Mouse (Mus musculus) heart, adult 2 months (tissue): Measurements from ENCODE around the gene Inpp5k. TPM values are rescaled to one million over a fixed set of nuclear protein-coding genes. Genes with fewer than 3 reads are reported as not detected.

Source experiments
- DNase-seq, 2 experiments: peaks; one replicate each; pipeline ENCODE4 v3.0.0; 2021
- H3K27ac ChIP-seq: fragments of 200-600 bp; 2 replicates; pipeline ENCODE4 v1.8.1; 2022
- H3K27me3 ChIP-seq: fragments of 200-500 bp; 2 replicates; pipeline ENCODE4 v1.6.1; 2012; ENCODE audit warnings: mild to moderate bottlenecking, low read length, inconsistent platforms, mixed read lengths; ENCODE audit not compliant: control insufficient read depth, insufficient read depth
- H3K36me3 ChIP-seq: fragments of 200-500 bp; 2 replicates; pipeline ENCODE4 v1.6.1; 2012; ENCODE audit warnings: low read length, inconsistent platforms; ENCODE audit not compliant: control insufficient read depth, insufficient read depth
- H3K4me1 ChIP-seq: fragments of 200-500 bp; 2 replicates; pipeline ENCODE4 v1.6.1; 2011; ENCODE audit warnings: low read length; ENCODE audit not compliant: control insufficient read depth, insufficient read depth
- H3K4me3 ChIP-seq: fragments of 200-600 bp; 2 replicates; pipeline ENCODE4 v1.8.1; 2022
- H3K79me2 ChIP-seq: fragments of 200-500 bp; replicated peaks from 2 replicates; pipeline ENCODE4 v1.6.1; 2012; ENCODE audit warnings: mild to moderate bottlenecking, inconsistent platforms, low read length, moderate library complexity, mixed read lengths; ENCODE audit not compliant: control insufficient read depth, insufficient read depth
- H3K9ac ChIP-seq: fragments of 200-500 bp; 2 replicates; pipeline ENCODE4 v1.6.1; 2012; ENCODE audit warnings: low read depth, mild to moderate bottlenecking, control low read depth, inconsistent platforms, low read length, mixed read lengths
- CTCF ChIP-seq: fragments of 200-600 bp; IDR thresholded peaks from 2 replicates; pipeline ENCODE4 v1.8.1; 2022; ENCODE audit warnings: antibody characterized with exemption, mild to moderate bottlenecking, moderate library complexity
- EP300 ChIP-seq: fragments of 200-500 bp; IDR thresholded peaks from 2 replicates; pipeline ENCODE4 v1.6.1; 2011; ENCODE audit warnings: low read depth, low read length, control low read depth; ENCODE audit not compliant: insufficient read depth
- POLR2A ChIP-seq: fragments of 200-500 bp; IDR thresholded peaks from 2 replicates; pipeline ENCODE4 v1.6.1; 2011; ENCODE audit warnings: mild to moderate bottlenecking, low read depth, low read length, control low read depth; ENCODE audit not compliant: insufficient read depth
- WGBS: fragments of 180-500 bp; shearing (Covaris S2); methylation state at CpG from one replicate; pipeline ENCODE4 v1.1.7; 2018; 5-methylcytosine and 5-hydroxymethylcytosine counted together
- intact Hi-C: fragments of 180-260 bp; cut with DNase I; formaldehyde crosslinking; loops from one replicate; pipeline ENCODE4 v1.15.1; 2025
- long read RNA-seq: library from polyadenylated mRNA; stranded (forward); transcript quantifications from one replicate; pipeline ENCODE4 v2.0.0, GENCODE M21; 2021
- polyA plus RNA-seq: library from polyadenylated mRNA; depleted of rRNA; stranded (reverse); fragments of >200 nt; gene quantifications from 2 replicates; pipeline ENCODE4 v1.2.3, GENCODE M21; 2012; rRNA removed
- total RNA-seq, 2 experiments: library from RNA; stranded (reverse); gene quantifications; 2 replicates each; pipeline ENCODE4 v1.2.3; 2021

Gene Inpp5k
- total RNA-seq (10 to 100 TPM; 24.5 to 30.2 TPM), polyA plus RNA-seq (42.8 and 59.8 TPM in 2 replicates)
- long read RNA-seq, transcript Inpp5k-201 (12 exons, 2,679 nt), result major isoform, 35 of 42 reads
- long read RNA-seq, partial matches to known transcripts, result 2 of 42 reads
- long read RNA-seq, other reads (novel, unspliced or antisense), result 2 of 42 reads

- H3K4me3 ChIP-seq, result peak within 1 kb of the TSS; percentile 64
- H3K9ac ChIP-seq, result peak within 1 kb of the TSS; percentile 83
- H3K36me3 ChIP-seq, result peaks cover 8% of the 10 kb centered on the region
- peaks cover 20% of the 10 kb centered on the region for H3K4me1 ChIP-seq
- TF ChIP-seq POLR2A (peak; percentile 92), CTCF (no peak), EP300 (peak; percentile 68)
- no peaks in the 10 kb centered on the region; the same call in 1 of the 2 replicates for H3K79me2 ChIP-seq
- DNase-seq, result peak; percentile 97 to 99
- intact Hi-C loops, result loop anchor here (1.0 kb wide), 1 partner anchor 21 kb away; no protein-coding TSS in a partner anchor
- WGBS, result under 1% methylated on average over 53 of the region's 53 CpGs
- peak within 1 kb of the TSS; percentile 85 for H3K27ac ChIP-seq
- H3K27me3 ChIP-seq, result no peaks in the 10 kb centered on the region
Measured at GRCm38 (mm10) chr11:75630645-75631229, at the start of gene Inpp5k. Gene Inpp5k (plus strand): TSS chr11:75630988.

GRCm38 (mm10) chr11:75581495-75582149, 49.2 kb upstream of the Inpp5k start:
- H3K27me3 ChIP-seq, result no peaks in the 10 kb centered on the region
- intact Hi-C loops, result no loop called here

GRCm38 (mm10) chr11:75583521-75583920, 47.3 kb upstream of the Inpp5k start:
- Histone ChIP-seq H3K4me3 (no peak overlapping the region), H3K79me2 (peaks cover under 1% of the 10 kb centered on the region; the same call in 1 of the 2 replicates), H3K36me3 (no peaks in the 10 kb centered on the region), H3K4me1 (peaks cover 2% of the 10 kb centered on the region), H3K27ac (no peak overlapping the region), H3K27me3 (no peaks in the 10 kb centered on the region), H3K9ac (no peak overlapping the region)
- intact Hi-C loops, result no loop called here
- TF ChIP-seq POLR2A, result no peak
- WGBS, result 76% methylated on average over 2 of the region's 2 CpGs
- DNase-seq, result no peak

More at GRCm38 (mm10) chr11:75581495-75582149, 49.2 kb upstream of the Inpp5k start:
- Histone ChIP-seq H3K4me3 (no peak overlapping the region), H3K9ac (no peak overlapping the region), H3K79me2 (no peaks in the 10 kb centered on the region), H3K36me3 (no peaks in the 10 kb centered on the region), H3K4me1 (no peaks in the 10 kb centered on the region), H3K27ac (no peak overlapping the region)
- no peak for DNase-seq
- no peak for TF ChIP-seq POLR2A
- TF ChIP-seq CTCF, result no peak
- TF ChIP-seq EP300, result no peak
- WGBS, result 94% methylated on average over 7 of the region's 7 CpGs

GRCm38 (mm10) chr11:75585061-75585460, 45.7 kb upstream of the Inpp5k start:
- Histone ChIP-seq H3K79me2 (peaks cover 4% of the 10 kb centered on the region), H3K4me3 (no peak overlapping the region), H3K36me3 (no peaks in the 10 kb centered on the region), H3K9ac (no peak overlapping the region), H3K4me1 (peaks cover 9% of the 10 kb centered on the region), H3K27me3 (no peaks in the 10 kb centered on the region), H3K27ac (no peak overlapping the region)
- TF ChIP-seq POLR2A (no peak), EP300 (no peak), CTCF (no peak)
- intact Hi-C loops, result loop anchor here (5.0 kb wide), 1 partner anchor 42 kb away; no protein-coding TSS in a partner anchor
- no peak for DNase-seq
- 62% methylated on average over 4 of the region's 4 CpGs for WGBS

DNA sequence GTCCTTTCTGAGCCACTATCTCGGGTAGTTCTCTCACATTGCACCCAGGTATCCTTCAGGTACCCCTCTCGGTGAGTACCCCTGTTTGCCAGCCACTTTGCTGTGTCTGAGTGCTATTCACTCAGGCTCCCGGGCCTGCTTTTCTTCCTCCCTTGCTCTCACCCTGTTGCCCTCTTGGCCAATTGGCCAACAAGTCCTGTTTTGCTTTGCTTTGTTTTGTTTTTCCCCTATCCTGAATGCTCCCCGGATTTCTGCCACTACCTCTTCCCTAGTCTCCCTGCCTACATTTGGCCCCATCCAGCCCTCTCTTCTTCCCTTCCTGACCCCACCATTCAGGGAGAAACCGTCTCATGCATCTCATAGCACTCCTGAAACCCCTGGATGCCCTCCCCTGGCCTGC, 44.8 kb upstream of the Inpp5k start:
- peaks cover 4% of the 10 kb centered on the region for H3K79me2 ChIP-seq
- intact Hi-C loops, result loop anchor here (5.0 kb wide), 1 partner anchor 41 kb away; no protein-coding TSS in a partner anchor
- no peaks in the 10 kb centered on the region for H3K27me3 ChIP-seq
- DNase-seq, result no peak
- TF ChIP-seq CTCF (no peak), POLR2A (no peak), EP300 (no peak)
- H3K36me3 ChIP-seq, result no peaks in the 10 kb centered on the region
- no peak overlapping the region for H3K27ac ChIP-seq
- 81% methylated on average over 5 of the region's 5 CpGs for WGBS
- no peak overlapping the region for H3K9ac ChIP-seq
- peaks cover 13% of the 10 kb centered on the region for H3K4me1 ChIP-seq
- no peak overlapping the region for H3K4me3 ChIP-seq

GRCm38 (mm10) chr11:75586963-75587362, 43.8 kb upstream of the Inpp5k start:
- H3K27me3 ChIP-seq, result no peaks in the 10 kb centered on the region
- 90% methylated on average over 5 of the region's 5 CpGs for WGBS
- TF ChIP-seq POLR2A (no peak), CTCF (no peak), EP300 (no peak)
- no peaks in the 10 kb centered on the region for H3K36me3 ChIP-seq
- DNase-seq, result no peak
- intact Hi-C loops, result loop anchor here (5.0 kb wide), 1 partner anchor 40 kb away; no protein-coding TSS in a partner anchor
- H3K27ac ChIP-seq, result no peak overlapping the region; the same call in 1 of the 2 replicates
- H3K9ac ChIP-seq, result no peak overlapping the region
- no peak overlapping the region for H3K4me3 ChIP-seq
- H3K4me1 ChIP-seq, result peaks cover 13% of the 10 kb centered on the region
- peaks cover 4% of the 10 kb centered on the region for H3K79me2 ChIP-seq
